Mouse (Mus musculus) bone marrow, adult 2 months (tissue): Measurements from ENCODE around the gene Irf2. TPM values are rescaled to one million over a fixed set of nuclear protein-coding genes. Genes with fewer than 3 reads are reported as not detected.
A peak's percentile ranks its signal among the peaks of the same experiment; 100 is the strongest.

Experiments
- H3K27ac ChIP-seq: fragments of 200-500 bp; 2 replicates; pipeline ENCODE4 v1.5.1; 2012; ENCODE audit warnings: low read depth, mild to moderate bottlenecking, control low read depth, inconsistent platforms, low read length; ENCODE audit not compliant: control insufficient read depth, poor library complexity, insufficient read depth
- H3K4me1 ChIP-seq: fragments of 200-500 bp; 2 replicates; pipeline ENCODE4 v1.6.1; 2011; ENCODE audit warnings: low read length; ENCODE audit not compliant: control insufficient read depth, insufficient read depth
- H3K4me3 ChIP-seq: fragments of 200-500 bp; replicated peaks from 2 replicates; pipeline ENCODE3; 2011; ENCODE audit warnings: mild to moderate bottlenecking, low read depth, low read length, control low read depth; ENCODE audit not compliant: control insufficient read depth
- CTCF ChIP-seq: fragments of 200-500 bp; IDR thresholded peaks from 2 replicates; pipeline ENCODE4 v1.5.1; 2011; ENCODE audit warnings: low read length, control low read depth; ENCODE audit not compliant: control insufficient read depth, insufficient read depth
- POLR2A ChIP-seq: fragments of 200-500 bp; IDR thresholded peaks from 2 replicates; pipeline ENCODE4 v1.6.1; 2011; ENCODE audit warnings: low read depth, mild to moderate bottlenecking, control low read depth, low read length, borderline replicate concordance; ENCODE audit not compliant: control insufficient read depth
- WGBS: fragments of 180-500 bp; shearing (Covaris S2); methylation state at CpG from one replicate; pipeline ENCODE4 v1.1.7; 2018; 5-methylcytosine and 5-hydroxymethylcytosine counted together
- polyA plus RNA-seq: library from polyadenylated mRNA; stranded (reverse); fragments of >200 nt; gene quantifications from 2 replicates; pipeline ENCODE4 v1.2.4, GENCODE M21; 2011; ENCODE audit warnings: low replicate concordance; ENCODE audit not compliant: missing spikeins, insufficient read depth, insufficient read length

Gene Irf2
- 55.3 and 63.2 TPM in 2 replicates for polyA plus RNA-seq

GRCm38 (mm10) chr8:46739003-46739949 lies at the start of gene Irf2:
TSS of gene Irf2 (plus strand) at chr8:46739732.
- peak within 1 kb of the TSS; percentile 100 for H3K27ac ChIP-seq
- H3K4me1 ChIP-seq = peaks cover 2% of the 10 kb centered on the region; the same call in 1 of the 2 replicates
- peak within 1 kb of the TSS; percentile 99 for H3K4me3 ChIP-seq
- TF ChIP-seq CTCF (no peak), POLR2A (peak; percentile 88; the same call in 1 of the 2 replicates)
- under 1% methylated on average over 51 of the region's 51 CpGs for WGBS

GRCm38 (mm10) chr8:46690111-46690510 lies 49.4 kb upstream of the Irf2 start:
- H3K4me3 ChIP-seq = no peak overlapping the region
- no peaks in the 10 kb centered on the region; the same call in 1 of the 2 replicates for H3K4me1 ChIP-seq
- WGBS = 87% methylated on average over 5 of the region's 5 CpGs
- TF ChIP-seq POLR2A (no peak), CTCF (no peak)
- H3K27ac ChIP-seq = no peak overlapping the region

GRCm38 (mm10) chr8:46690581-46690980 lies 49.0 kb upstream of the Irf2 start:
- WGBS = 75% methylated on average over 5 of the region's 5 CpGs
- no peak for TF ChIP-seq CTCF
- TF ChIP-seq POLR2A = no peak
- Histone ChIP-seq H3K4me1 (no peaks in the 10 kb centered on the region; the same call in 1 of the 2 replicates), H3K4me3 (no peak overlapping the region), H3K27ac (no peak overlapping the region)

- WGBS = 92% methylated on average over 7 of the region's 7 CpGs
- TF ChIP-seq CTCF = no peak
- TF ChIP-seq POLR2A = no peak
- H3K4me3 ChIP-seq = no peak overlapping the region
- no peak overlapping the region for H3K27ac ChIP-seq
- H3K4me1 ChIP-seq = no peaks in the 10 kb centered on the region; the same call in 1 of the 2 replicates
Observed at GRCm38 (mm10) chr8:46691360-46691759, 48.2 kb upstream of the Irf2 start.

- WGBS = 30% methylated on average over 15 of the region's 15 CpGs
- TF ChIP-seq CTCF = no peak
- no peak for TF ChIP-seq POLR2A
- Histone ChIP-seq H3K4me3 (no peak overlapping the region), H3K27ac (no peak overlapping the region), H3K4me1 (no peaks in the 10 kb centered on the region; the same call in 1 of the 2 replicates)
Observed at GRCm38 (mm10) chr8:46696256-46697041, 43.1 kb upstream of the Irf2 start.

GRCm38 (mm10) chr8:46697566-46697965 lies 42.0 kb upstream of the Irf2 start:
- Histone ChIP-seq H3K4me1 (no peaks in the 10 kb centered on the region; the same call in 1 of the 2 replicates), H3K27ac (no peak overlapping the region), H3K4me3 (no peak overlapping the region)
- WGBS = 88% methylated on average over 4 of the region's 4 CpGs
- TF ChIP-seq CTCF (no peak), POLR2A (no peak)

GRCm38 (mm10) chr8:46698162-46698561 lies 41.4 kb upstream of the Irf2 start:
- H3K4me3 ChIP-seq = no peak overlapping the region
- no peaks in the 10 kb centered on the region; the same call in 1 of the 2 replicates for H3K4me1 ChIP-seq
- 78% methylated on average over 5 of the region's 5 CpGs for WGBS
- no peak for TF ChIP-seq POLR2A
- TF ChIP-seq CTCF = no peak
- H3K27ac ChIP-seq = no peak overlapping the region

GRCm38 (mm10) chr8:46705145-46705544 lies 34.4 kb upstream of the Irf2 start:
- 85% methylated on average over 2 of the region's 2 CpGs for WGBS
- no peak overlapping the region for H3K4me3 ChIP-seq
- H3K27ac ChIP-seq = no peak overlapping the region
- TF ChIP-seq POLR2A (no peak), CTCF (no peak)
- H3K4me1 ChIP-seq = no peaks in the 10 kb centered on the region
